Mouse (Mus musculus) ES-E14 (cell line): ENCODE measurements around the gene Myo15b. TPM values are rescaled to one million over a fixed set of nuclear protein-coding genes. Genes with fewer than 3 reads are reported as not detected.

ENCODE experiments used
- DNase-seq: peaks from one replicate; pipeline ENCODE4 v3.0.0-alpha.2; 2013; ENCODE audit warnings: low read depth, low spot score
- H3K27ac ChIP-seq: 2 replicates; pipeline ENCODE4 v1.5.1; 2012; ENCODE audit warnings: low read depth, mild to moderate bottlenecking, low read length, moderate library complexity, mixed read lengths; ENCODE audit not compliant: poor library complexity, insufficient read depth, severe bottlenecking
- H3K36me3 ChIP-seq: 2 replicates; pipeline ENCODE4 v1.6.1; 2012; ENCODE audit warnings: mild to moderate bottlenecking, low read length, moderate library complexity, mixed read lengths; ENCODE audit not compliant: control insufficient read depth, poor library complexity, insufficient read depth, severe bottlenecking
- H3K4me1 ChIP-seq, 2 experiments: fragments of 150-350 bp in 1 of 2; sonication (generic) in 1 of 2; 2 replicates each; pipeline ENCODE4 v1.6.1; 2012; ENCODE audit warnings: low read length in 2 of 2, mild to moderate bottlenecking in 1 of 2, mixed read lengths in 1 of 2; ENCODE audit not compliant: control insufficient read depth in 2 of 2, insufficient read depth in 2 of 2, poor library complexity in 1 of 2
- H3K4me3 ChIP-seq, 2 experiments: fragments of 150-350 bp in 1 of 2; sonication (generic) in 1 of 2; 2 replicates each; pipeline ENCODE4 v1.5.1; 2012; ENCODE audit warnings: low read length in 2 of 2, low read depth in 1 of 2, mild to moderate bottlenecking in 1 of 2, mixed read lengths in 1 of 2; ENCODE audit not compliant: insufficient read depth in 1 of 2, poor library complexity in 1 of 2, severe bottlenecking in 1 of 2
- H3K9ac ChIP-seq: 2 replicates; pipeline ENCODE4 v1.6.1; 2012; ENCODE audit warnings: low read depth, mild to moderate bottlenecking, low read length, mixed read lengths; ENCODE audit not compliant: poor library complexity, insufficient read depth, severe bottlenecking
- H3K9me3 ChIP-seq: fragments of 150-350 bp; sonication (generic); 2 replicates; pipeline ENCODE4 v1.6.1; 2012; ENCODE audit warnings: low read depth, mild to moderate bottlenecking, low read length; ENCODE audit not compliant: control insufficient read depth, insufficient read depth
- CHD2 ChIP-seq: IDR thresholded peaks from 2 replicates; pipeline ENCODE4 v1.6.1; 2014; ENCODE audit warnings: mild to moderate bottlenecking, low read depth, low read length, inconsistent platforms
- HCFC1 ChIP-seq: IDR thresholded peaks from 2 replicates; pipeline ENCODE4 v1.6.1; 2012; ENCODE audit warnings: low read length, inconsistent platforms, borderline replicate concordance; ENCODE audit not compliant: insufficient read depth
- MAFK ChIP-seq: IDR thresholded peaks from 2 replicates; pipeline ENCODE4 v1.6.1; 2014; ENCODE audit warnings: mild to moderate bottlenecking, low read depth, low read length, inconsistent platforms; ENCODE audit not compliant: insufficient read depth
- ZC3H11A ChIP-seq: IDR thresholded peaks from 2 replicates; pipeline ENCODE4 v1.6.1; 2012; ENCODE audit warnings: low read depth, mild to moderate bottlenecking, inconsistent platforms, low read length, borderline replicate concordance
- ZNF384 ChIP-seq: IDR thresholded peaks from 2 replicates; pipeline ENCODE4 v1.6.1; 2012; ENCODE audit warnings: low read depth, low read length, inconsistent platforms
- in situ Hi-C, 2 experiments: fragments of 600-800 bp; cut with MboI; formaldehyde crosslinking; loops; one replicate each; pipeline ENCODE4 v1.15.1; 2025; ENCODE audit warnings: low sequenced_read_pairs in 2 of 2, inconsistent platforms in 1 of 2; ENCODE audit not compliant: unreplicated experiment in 2 of 2
- total RNA-seq: library from RNA; depleted of rRNA; stranded (reverse); fragments of 300-350 nt; gene quantifications from 2 replicates; pipeline ENCODE4 v1.2.3, GENCODE M21; 2012

Myo15b gene
- total RNA-seq, 1 experiment, result 4.6 TPM

GRCm38 (mm10) chr11:115901338-115902161 lies 43.3 kb downstream of the Myo15b start:
- peaks cover 0 to 18% of the 10 kb centered on the region in 2 experiments; a peak in 2 of 4 replicates for H3K4me1 ChIP-seq
- H3K9me3 ChIP-seq, result no peaks in the 10 kb centered on the region
- in situ Hi-C loops, result no loop called here
- peaks cover 4% of the 10 kb centered on the region; the same call in 1 of the 2 replicates for H3K36me3 ChIP-seq
- no peak for TF ChIP-seq HCFC1
- no peak for TF ChIP-seq CHD2
- TF ChIP-seq ZC3H11A, result no peak
- no peak for TF ChIP-seq MAFK
- no peak for TF ChIP-seq ZNF384
- no peak overlapping the region for H3K9ac ChIP-seq
- no peak overlapping the region for H3K4me3 ChIP-seq
- no peak overlapping the region for H3K27ac ChIP-seq
- DNase-seq, result no peak

- H3K27ac ChIP-seq, result no peak overlapping the region
- in situ Hi-C loops, result no loop called here
- no peaks in the 10 kb centered on the region; the same call in 1 of the 2 replicates for H3K36me3 ChIP-seq
- H3K4me1 ChIP-seq, result peaks cover 0 to 18% of the 10 kb centered on the region in 2 experiments; a peak in 2 of 4 replicates
- no peaks in the 10 kb centered on the region for H3K9me3 ChIP-seq
- TF ChIP-seq ZNF384 (no peak), CHD2 (no peak), ZC3H11A (no peak), HCFC1 (no peak), MAFK (no peak)
- no peak overlapping the region for H3K4me3 ChIP-seq
- no peak overlapping the region for H3K9ac ChIP-seq
- no peak for DNase-seq
These were observed 44.0 kb downstream of the Myo15b start for GRCm38 (mm10) chr11:115902177-115902576.

- no peak for DNase-seq
These were observed 44.6 kb downstream of the Myo15b start for GRCm38 (mm10) chr11:115902831-115903230.

GRCm38 (mm10) chr11:115903384-115904230 lies 45.4 kb downstream of the Myo15b start:
- DNase-seq, result no peak
- Histone ChIP-seq H3K27ac (no peak overlapping the region), H3K9me3 (no peaks in the 10 kb centered on the region), H3K4me3 (no peak overlapping the region), H3K36me3 (no peaks in the 10 kb centered on the region; the same call in 1 of the 2 replicates), H3K4me1 (peaks cover 0 to 18% of the 10 kb centered on the region in 2 experiments; a peak in 2 of 4 replicates), H3K9ac (no peak overlapping the region)
- in situ Hi-C loops, result no loop called here
- TF ChIP-seq HCFC1 (no peak), ZNF384 (no peak), CHD2 (no peak), ZC3H11A (no peak)

More at GRCm38 (mm10) chr11:115902831-115903230, 44.6 kb downstream of the Myo15b start:
- in situ Hi-C loops, result no loop called here
- Histone ChIP-seq H3K9ac (no peak overlapping the region), H3K27ac (no peak overlapping the region), H3K4me1 (peaks cover 0 to 18% of the 10 kb centered on the region in 2 experiments; a peak in 2 of 4 replicates), H3K36me3 (no peaks in the 10 kb centered on the region; the same call in 1 of the 2 replicates), H3K9me3 (no peaks in the 10 kb centered on the region), H3K4me3 (no peak overlapping the region)
- no peak for TF ChIP-seq HCFC1
- no peak for TF ChIP-seq ZC3H11A
- TF ChIP-seq MAFK, result no peak
- no peak for TF ChIP-seq CHD2
- TF ChIP-seq ZNF384, result no peak
